Mouse (Mus musculus) neural tube, embryonic 10.5 days (tissue): Measurements from ENCODE around the gene Ostm1.

ENCODE experiments used
- DNase-seq: peaks from one replicate; pipeline ENCODE4 v3.0.0-alpha.2; 2017; ENCODE audit warnings: low spot score; ENCODE audit errors: extremely low spot score

Ostm1 gene

DNA sequence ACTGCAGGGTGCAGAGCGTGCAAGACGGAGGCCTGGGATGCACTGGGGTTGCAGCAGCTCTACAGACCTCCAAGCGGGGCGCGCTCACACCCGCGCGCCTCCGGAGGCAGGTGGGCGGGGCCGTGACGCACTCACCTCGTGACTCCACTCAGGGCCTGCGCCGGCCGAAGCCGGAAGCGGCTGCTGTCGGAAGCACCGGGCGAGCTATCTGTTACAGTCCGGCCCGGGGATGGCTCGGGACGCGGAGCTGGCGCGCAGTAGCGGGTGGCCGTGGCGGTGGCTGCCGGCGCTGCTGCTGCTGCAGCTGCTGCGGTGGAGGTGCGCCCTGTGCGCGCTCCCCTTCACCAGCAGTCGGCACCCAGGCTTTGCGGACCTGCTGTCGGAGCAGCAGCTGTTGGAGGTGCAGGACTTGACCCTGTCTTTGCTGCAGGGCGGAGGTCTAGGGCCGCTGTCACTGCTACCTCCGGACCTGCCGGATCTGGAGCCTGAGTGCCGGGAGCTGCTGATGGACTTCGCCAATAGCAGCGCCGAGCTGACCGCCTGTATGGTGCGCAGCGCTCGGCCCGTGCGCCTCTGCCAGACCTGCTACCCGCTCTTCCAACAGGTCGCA, 95.2 kb downstream of the Ostm1 start:
- DNase-seq: peak; percentile 91

DNA sequence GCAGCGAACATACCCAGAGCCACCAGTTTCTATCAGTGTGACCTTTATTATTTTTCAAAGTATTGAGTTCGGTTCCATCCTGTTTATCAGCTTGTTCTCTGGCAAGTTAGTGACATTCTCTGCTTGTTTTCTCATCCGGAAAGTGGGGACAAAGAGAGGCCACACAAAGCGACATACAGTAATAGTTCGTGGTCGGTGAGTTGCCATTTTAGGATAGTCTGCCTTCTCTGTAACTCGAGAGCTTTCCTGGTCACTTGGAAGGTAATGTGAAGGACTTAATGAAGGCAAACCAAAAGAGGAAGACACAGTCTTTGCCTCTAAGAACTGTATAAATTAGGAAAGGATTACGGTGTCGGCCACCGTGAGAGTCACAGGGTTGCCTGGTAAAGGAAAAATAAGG, 96.0 kb downstream of the Ostm1 start:
- DNase-seq: peak; percentile 17

GRCm38 (mm10) chr10:42680582-42681001, 97.0 kb downstream of the Ostm1 start:
- no peak for DNase-seq

- no peak for DNase-seq
Observed at GRCm38 (mm10) chr10:42682421-42682820, 98.8 kb downstream of the Ostm1 start.

DNA sequence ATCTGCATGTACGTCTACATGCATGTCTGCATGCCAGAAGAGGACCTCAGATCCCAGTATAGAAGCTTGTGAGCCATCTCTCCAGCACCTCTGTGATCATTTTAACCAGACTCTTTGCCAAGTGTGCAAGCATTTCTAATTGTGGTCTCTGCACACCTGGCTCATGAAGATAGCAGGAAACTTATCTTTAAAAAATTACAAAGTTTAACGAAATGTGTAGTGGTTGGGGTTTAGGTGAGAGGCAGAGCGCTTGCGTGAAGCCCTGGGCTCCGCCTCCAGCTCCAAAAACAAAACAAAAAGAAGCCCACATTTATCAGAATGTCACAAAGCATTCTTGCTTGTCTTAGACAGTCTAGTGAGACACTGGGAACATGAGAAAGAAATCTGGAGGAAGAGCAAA, 104.3 kb downstream of the Ostm1 start:
- no peak for DNase-seq

GRCm38 (mm10) chr10:42689694-42690093, 106.1 kb downstream of the Ostm1 start:
- DNase-seq: no peak

DNA sequence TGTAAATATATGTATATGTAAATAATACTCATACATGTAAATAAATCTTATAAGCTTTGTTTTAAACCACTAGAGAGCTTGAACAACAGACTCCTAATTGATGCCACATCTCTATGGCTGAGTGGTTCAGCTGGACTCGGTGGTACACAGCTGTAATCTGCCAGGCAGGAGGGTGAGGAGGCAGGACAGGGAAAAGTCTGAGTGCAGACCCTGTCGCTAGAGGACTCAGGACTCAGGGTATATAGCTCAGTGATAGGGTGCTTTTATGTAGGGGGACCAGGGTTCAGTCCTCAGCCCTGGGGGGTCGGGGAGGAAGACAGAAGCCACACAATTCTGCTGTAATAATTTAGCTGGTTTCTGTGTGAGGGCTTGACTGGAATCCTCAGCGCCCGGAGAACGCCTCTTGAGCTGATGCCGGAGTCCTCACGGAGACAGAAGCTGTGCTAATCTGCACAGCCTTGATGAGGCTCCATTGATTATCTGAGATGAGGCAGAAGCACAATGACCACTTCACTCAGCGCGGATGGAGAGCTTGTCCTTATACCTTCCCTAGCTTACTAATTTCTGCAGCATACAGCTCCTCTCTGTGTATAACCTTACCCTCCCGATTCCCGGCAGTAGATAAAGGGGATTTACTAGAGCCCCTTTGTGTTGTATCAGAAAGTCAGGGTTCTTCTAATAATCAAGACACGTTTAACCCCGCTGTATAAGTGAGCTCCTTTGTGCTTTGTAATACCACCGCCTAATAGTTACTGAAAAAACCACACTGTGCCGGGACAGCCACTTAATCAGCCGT, 106.8 kb downstream of the Ostm1 start:
- no peak for DNase-seq

- DNase-seq: no peak
Observed at GRCm38 (mm10) chr10:42691051-42691450, 107.4 kb downstream of the Ostm1 start.

DNA sequence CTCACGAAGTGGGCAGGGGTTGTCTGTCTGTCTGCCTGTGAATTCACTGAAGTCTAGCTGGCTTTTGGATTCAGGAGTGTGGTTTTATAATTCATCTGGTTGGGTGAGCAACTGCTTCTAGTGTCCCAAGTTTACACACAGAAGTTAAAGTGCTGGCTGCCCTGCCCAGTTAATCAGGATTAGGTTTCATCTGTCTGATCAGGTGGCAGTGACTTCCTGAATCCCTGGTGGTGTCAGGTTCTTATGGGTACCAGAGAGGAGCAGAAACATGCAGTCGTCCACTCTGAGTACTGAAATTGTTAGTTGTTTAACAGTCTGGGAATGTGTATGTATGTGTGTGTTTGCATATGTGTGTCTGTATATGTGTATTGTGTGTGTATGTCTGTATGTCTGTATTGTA, 108.5 kb downstream of the Ostm1 start:
- no peak for DNase-seq

DNA sequence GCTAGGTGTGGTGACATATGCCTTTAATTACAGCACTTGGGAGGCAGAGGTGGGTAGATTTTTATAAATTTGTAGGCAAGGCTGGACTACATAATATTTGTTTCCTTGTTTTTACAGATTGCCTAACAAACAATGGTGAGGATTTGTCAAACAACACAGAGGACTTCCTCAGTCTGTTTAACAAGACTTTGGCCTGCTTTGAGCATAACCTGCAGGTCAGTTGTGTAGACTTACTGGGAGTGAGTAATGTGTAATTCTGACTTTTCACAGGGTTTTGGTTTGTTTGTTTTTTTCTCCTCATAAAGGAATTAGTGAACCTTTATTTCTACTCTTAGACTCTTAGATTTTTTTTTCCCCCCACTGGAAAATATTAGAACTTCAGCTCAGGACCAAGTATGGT, 109.2 kb downstream of the Ostm1 start:
- DNase-seq: no peak

- DNase-seq: no peak
Observed at GRCm38 (mm10) chr10:42693482-42693881, 109.9 kb downstream of the Ostm1 start.

- no peak for DNase-seq
Observed at GRCm38 (mm10) chr10:42696361-42696760, 112.7 kb downstream of the Ostm1 start.

DNA sequence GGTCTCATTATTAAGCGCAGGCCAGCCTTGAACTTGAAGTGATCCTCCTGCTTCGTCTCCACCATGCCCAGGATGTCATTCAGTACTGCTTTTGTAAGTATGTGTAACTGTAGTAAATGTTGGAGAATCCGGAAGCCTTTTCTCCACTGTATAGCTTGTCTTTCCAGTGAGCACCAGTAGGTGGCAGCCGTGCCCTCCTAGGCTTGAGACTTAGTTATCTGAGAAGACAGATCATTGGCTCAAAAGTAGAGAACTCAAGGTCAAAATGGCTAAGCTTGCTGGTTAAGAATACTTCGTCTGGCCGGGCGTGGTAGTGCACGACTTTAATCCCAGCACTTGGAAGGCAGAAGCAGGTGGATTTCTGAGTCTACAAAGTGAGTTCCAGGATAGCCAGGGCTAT, 113.4 kb downstream of the Ostm1 start:
- DNase-seq: peak; percentile 68

DNA sequence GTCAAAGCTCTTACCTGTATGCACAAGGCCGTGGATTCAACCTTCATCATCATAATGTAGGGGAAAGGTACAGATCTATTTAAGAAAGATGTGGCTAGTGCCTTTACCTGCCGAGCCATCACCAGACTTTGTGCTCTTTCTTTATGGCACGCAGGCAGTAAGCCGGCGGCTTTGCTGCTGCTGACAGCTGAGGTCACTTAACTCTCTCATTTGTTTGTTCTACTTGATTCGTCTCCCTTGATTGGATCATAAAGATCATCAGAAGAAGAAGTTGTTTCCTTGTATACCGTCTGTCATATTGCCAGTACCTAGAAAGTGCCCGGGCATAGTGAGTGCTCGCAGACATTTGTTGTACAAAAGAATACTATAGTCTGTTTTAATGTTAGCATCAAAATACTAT, 114.8 kb downstream of the Ostm1 start:
- no peak for DNase-seq

- DNase-seq: no peak
Observed at GRCm38 (mm10) chr10:42698994-42699393, 115.4 kb downstream of the Ostm1 start.

DNA sequence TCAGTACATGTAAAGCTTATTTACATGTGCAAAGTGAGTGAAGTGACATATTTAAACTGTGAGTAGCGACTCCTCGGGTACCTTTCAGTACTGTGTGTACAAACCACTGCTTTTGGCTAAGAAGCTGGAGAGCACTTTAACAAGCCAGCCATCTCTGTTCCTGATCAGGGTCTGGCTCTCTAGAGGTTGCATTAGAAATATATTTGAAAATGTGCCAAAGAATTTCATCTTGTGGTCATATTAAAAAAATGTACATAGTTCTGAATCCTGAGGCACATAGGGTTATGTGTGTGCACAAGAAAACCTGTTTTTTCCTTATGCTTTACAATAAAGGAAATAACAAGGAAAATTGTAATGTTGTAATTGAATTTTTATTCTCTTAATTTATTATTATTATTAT, 118.5 kb downstream of the Ostm1 start:
- DNase-seq: no peak

- DNase-seq: no peak
Observed at GRCm38 (mm10) chr10:42714676-42715075, 131.1 kb downstream of the Ostm1 start.

- no peak for DNase-seq
Observed at GRCm38 (mm10) chr10:42715366-42716035, 131.9 kb downstream of the Ostm1 start.

DNA sequence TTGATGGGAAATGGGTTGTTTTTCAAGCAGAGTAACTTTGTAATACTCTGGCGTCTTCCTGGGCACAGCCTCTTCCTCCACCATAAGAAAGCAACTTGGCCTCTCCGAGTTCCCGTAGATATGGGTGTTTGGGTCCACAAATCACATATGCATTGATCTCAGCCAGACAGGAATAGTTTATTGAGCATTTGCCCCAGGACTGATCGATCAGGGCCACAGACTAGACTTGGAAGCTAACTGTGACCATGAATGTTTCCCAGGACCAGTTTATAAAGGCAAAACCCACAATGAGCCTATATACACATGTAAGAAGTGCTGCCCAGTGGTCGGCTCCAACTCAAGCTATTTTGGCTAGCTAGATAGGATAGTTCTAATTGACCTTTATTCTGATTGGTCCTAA, 138.5 kb downstream of the Ostm1 start:
- no peak for DNase-seq

DNA sequence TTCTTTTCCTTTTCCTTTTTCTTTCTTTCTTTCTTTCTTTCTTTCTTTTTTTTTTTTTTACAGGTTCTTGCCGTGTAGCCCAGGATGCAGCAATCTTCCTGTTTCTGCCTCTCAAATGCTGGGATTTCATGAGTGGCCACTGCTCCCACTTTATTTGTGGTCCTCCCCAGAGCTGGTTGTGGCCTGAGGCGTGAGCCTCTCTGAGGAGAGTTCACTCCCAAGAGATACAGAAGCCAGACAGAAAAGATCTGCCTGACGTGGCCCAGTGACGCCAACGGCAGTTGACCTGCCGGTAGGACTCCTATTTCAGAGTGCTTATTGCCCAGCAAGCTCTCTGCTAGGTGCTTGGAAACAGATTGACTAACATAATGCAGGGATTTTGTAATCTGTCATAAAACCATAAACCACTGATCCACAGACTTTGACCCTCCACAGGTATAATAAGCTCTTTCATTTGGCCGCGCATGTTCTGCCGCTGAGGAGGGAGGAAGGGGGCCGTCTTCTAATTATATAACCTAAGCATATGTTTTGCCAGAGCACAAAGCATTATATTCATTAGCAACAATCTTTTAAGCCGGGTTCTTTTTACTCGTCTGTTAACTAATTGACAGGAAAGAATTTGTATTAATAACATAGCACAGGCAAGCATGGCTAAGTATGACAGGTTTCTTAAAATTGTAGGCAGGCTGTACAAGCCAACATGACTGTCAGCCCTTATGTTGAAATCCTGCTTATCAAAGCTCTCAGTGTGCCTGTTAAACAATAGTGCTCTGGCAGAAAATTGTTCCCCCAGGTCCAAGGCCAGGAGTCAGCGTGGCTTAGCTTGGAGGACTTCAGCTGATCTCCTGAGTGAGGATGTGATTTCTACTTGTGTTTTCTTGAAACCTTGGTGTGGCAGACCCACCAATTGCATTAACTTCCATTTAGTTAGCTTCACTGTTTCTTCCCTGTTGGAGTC, 139.9 kb downstream of the Ostm1 start:
- DNase-seq: no peak

GRCm38 (mm10) chr10:42729607-42730006, 146.0 kb downstream of the Ostm1 start:
- no peak for DNase-seq
